Mouse (Mus musculus) embryonic facial prominence, embryonic 10.5 days (tissue): ENCODE data around the gene Ddah2. TPM values are rescaled to one million over a fixed set of nuclear protein-coding genes. Genes with fewer than 3 reads are reported as not detected.
"Not testable (repeated sequence)": the region's sequence is repeated elsewhere in the genome, so short reads cannot be mapped to it uniquely, and the experiment has no call there.

Source experiments
- DNase-seq: peaks from one replicate; pipeline ENCODE4 v3.0.0-alpha.2; 2017; ENCODE audit warnings: low spot score
- H3K27ac ChIP-seq: fragments of 300-500 bp; sonication (generic); replicated peaks from 2 replicates; pipeline ENCODE4 v1.5.1; 2016; ENCODE audit warnings: mild to moderate bottlenecking
- H3K27me3 ChIP-seq: fragments of 300-500 bp; sonication (generic); replicated peaks from 2 replicates; pipeline ENCODE4 v1.6.1; 2016; ENCODE audit warnings: low read depth, mild to moderate bottlenecking; ENCODE audit not compliant: poor library complexity, severe bottlenecking
- H3K36me3 ChIP-seq: fragments of 300-500 bp; sonication (generic); replicated peaks from 2 replicates; pipeline ENCODE4 v1.6.1; 2016; ENCODE audit warnings: mild to moderate bottlenecking, moderate library complexity
- H3K4me1 ChIP-seq: fragments of 300-500 bp; sonication (generic); 2 replicates; pipeline ENCODE4 v1.6.1; 2016
- H3K4me3 ChIP-seq: fragments of 300-500 bp; sonication (generic); 2 replicates; pipeline ENCODE4 v1.5.1; 2016; ENCODE audit warnings: mild to moderate bottlenecking, moderate library complexity
- H3K9me3 ChIP-seq: fragments of 300-500 bp; sonication (generic); 2 replicates; pipeline ENCODE4 v1.6.1; 2016; ENCODE audit warnings: mild to moderate bottlenecking
- WGBS: fragments of 180-500 bp; shearing (Covaris S2); methylation state at CpG from one replicate; pipeline ENCODE4 v1.1.7; 2016; 5-methylcytosine and 5-hydroxymethylcytosine counted together
- polyA plus RNA-seq: library from polyadenylated mRNA; unstranded; fragments of >200 nt; fragmentation: Nextera tagmentation; extraction: Ambion mirVana; gene quantifications from 2 replicates; pipeline ENCODE4 v1.2.1, GENCODE M21; 2016

Gene Ddah2
- polyA plus RNA-seq, 1 experiment from 2014 or later = 503 TPM

DNA sequence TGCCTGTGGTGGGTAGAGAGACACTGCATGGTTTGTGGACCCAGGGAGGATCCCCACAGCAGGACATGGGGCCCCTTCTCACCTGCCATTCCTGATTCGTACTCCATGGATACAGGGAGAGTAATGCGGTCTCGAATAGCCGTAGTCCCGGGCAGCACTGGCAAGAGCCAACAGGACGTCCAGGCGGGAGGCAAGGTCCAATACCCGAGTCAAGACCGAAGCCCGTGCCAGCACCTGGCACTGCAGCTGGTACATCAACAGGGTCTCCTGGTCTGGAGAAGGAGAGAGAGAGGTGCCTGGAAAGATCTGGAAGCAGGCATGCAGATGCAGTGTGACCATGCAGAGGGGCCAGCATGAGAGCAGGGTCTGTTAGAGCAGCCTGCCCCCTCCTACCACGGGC, 27.6 kb upstream of the Ddah2 start:
- 0 out of 2 replicates have a peak, but pooled peaks cover 3% of the 10 kb centered on the region for H3K27me3 ChIP-seq
- no peaks in the 10 kb centered on the region for H3K9me3 ChIP-seq
- no peak overlapping the region for H3K27ac ChIP-seq
- peaks cover 45% of the 10 kb centered on the region for H3K4me1 ChIP-seq
- no peaks in the 10 kb centered on the region for H3K36me3 ChIP-seq
- WGBS = 92% methylated on average over 11 of the region's 11 CpGs
- DNase-seq = no peak
- H3K4me3 ChIP-seq = no peak overlapping the region

- WGBS = 91% methylated on average over 7 of the region's 7 CpGs
- H3K4me1 ChIP-seq = peaks cover 39% of the 10 kb centered on the region
- no peaks in the 10 kb centered on the region for H3K9me3 ChIP-seq
- H3K4me3 ChIP-seq = no peak overlapping the region
- H3K36me3 ChIP-seq = no peaks in the 10 kb centered on the region
- H3K27me3 ChIP-seq = 0 out of 2 replicates have a peak, but pooled peaks cover 3% of the 10 kb centered on the region
- DNase-seq = no peak
- no peak overlapping the region for H3K27ac ChIP-seq
These were observed 27.0 kb upstream of the Ddah2 start for GRCm38 (mm10) chr17:35031880-35032279.

GRCm38 (mm10) chr17:35032323-35032870, 26.4 kb upstream of the Ddah2 start:
- no peak for DNase-seq
- peaks cover 34% of the 10 kb centered on the region for H3K4me1 ChIP-seq
- no peak overlapping the region for H3K27ac ChIP-seq
- H3K36me3 ChIP-seq = no peaks in the 10 kb centered on the region
- H3K27me3 ChIP-seq = 0 out of 2 replicates have a peak, but pooled peaks cover 3% of the 10 kb centered on the region
- 70% methylated on average over 8 of the region's 8 CpGs for WGBS
- no peaks in the 10 kb centered on the region for H3K9me3 ChIP-seq
- no peak overlapping the region for H3K4me3 ChIP-seq

- WGBS = 67% methylated on average over 1 of the region's 1 CpGs
- not testable (repeated sequence) for DNase-seq, H3K36me3 ChIP-seq, H3K4me3 ChIP-seq, H3K9me3 ChIP-seq, H3K27ac ChIP-seq, H3K27me3 ChIP-seq
- H3K4me1 ChIP-seq = peaks cover 22% of the 10 kb centered on the region
These were observed 25.1 kb upstream of the Ddah2 start for GRCm38 (mm10) chr17:35033703-35034102.

DNA sequence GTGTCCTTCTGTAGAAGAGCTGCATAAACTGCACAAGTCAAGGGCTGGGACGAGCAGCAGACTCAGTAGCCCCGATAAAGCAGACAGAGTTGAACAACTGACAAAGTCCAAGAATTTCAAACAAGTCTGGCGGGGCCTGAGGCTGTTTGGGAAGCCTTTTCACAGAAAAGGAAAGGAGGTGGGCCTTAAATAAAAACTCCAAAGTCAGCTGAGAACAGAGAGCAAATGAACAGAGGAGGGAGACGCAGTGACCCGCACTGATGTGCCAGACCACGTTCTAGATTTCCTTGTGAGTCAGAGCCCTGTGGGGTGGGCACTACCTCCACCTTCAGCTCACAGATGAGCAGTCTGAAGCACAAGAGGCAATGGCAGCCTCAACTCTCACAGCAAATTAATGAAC, 23.9 kb upstream of the Ddah2 start:
- Histone ChIP-seq H3K27me3 (no peaks in the 10 kb centered on the region), H3K4me1 (peaks cover 10% of the 10 kb centered on the region), H3K36me3 (no peaks in the 10 kb centered on the region), H3K9me3 (no peaks in the 10 kb centered on the region), H3K4me3 (no peak overlapping the region), H3K27ac (no peak overlapping the region)
- DNase-seq = no peak
- WGBS = 75% methylated on average over 6 of the region's 6 CpGs

- 88% methylated on average over 11 of the region's 11 CpGs for WGBS
- Histone ChIP-seq H3K9me3 (no peaks in the 10 kb centered on the region), H3K4me3 (no peak overlapping the region), H3K27me3 (no peaks in the 10 kb centered on the region), H3K27ac (no peak overlapping the region), H3K36me3 (no peaks in the 10 kb centered on the region), H3K4me1 (0 out of 2 replicates have a peak, but pooled peaks cover 2% of the 10 kb centered on the region)
- DNase-seq = no peak
These were observed 19.5 kb upstream of the Ddah2 start for GRCm38 (mm10) chr17:35039121-35039873.

DNA sequence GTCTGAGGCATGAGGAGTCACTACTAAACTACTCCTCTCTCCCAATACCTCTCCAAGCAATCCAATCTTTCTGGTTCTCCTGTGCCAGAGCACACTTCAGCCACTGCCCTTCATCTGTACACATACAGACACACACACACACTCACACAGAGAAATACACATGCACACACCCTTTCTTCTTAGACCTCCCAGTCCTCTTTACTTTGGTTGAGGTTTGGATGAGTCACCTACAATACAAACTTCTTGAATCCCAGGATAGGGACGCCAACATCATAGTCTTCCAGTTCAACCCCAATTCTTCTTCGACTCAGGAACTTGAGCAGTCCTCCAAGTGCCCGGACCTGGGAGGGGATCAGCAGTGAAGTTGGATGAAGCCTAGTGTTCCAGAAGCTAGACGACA, 15.0 kb upstream of the Ddah2 start:
- 87% methylated on average over 4 of the region's 4 CpGs for WGBS
- H3K9me3 ChIP-seq = no peaks in the 10 kb centered on the region
- peaks cover 7% of the 10 kb centered on the region; the same call in 1 of the 2 replicates for H3K27me3 ChIP-seq
- no peak overlapping the region for H3K27ac ChIP-seq
- H3K4me3 ChIP-seq = 0 out of 2 replicates have a peak overlapping the region, but pooled peaks have one; percentile 17
- peaks cover 41% of the 10 kb centered on the region for H3K4me1 ChIP-seq
- no peak for DNase-seq
- no peaks in the 10 kb centered on the region for H3K36me3 ChIP-seq

- Histone ChIP-seq H3K27me3 (peaks cover 7% of the 10 kb centered on the region; the same call in 1 of the 2 replicates), H3K27ac (peak overlapping the region; percentile 96), H3K4me3 (peak overlapping the region; percentile 74), H3K36me3 (no peaks in the 10 kb centered on the region), H3K4me1 (peaks cover 55% of the 10 kb centered on the region), H3K9me3 (no peaks in the 10 kb centered on the region)
- WGBS = 88% methylated on average over 7 of the region's 7 CpGs
- DNase-seq = no peak
These were observed 13.7 kb upstream of the Ddah2 start for GRCm38 (mm10) chr17:35044904-35045806.

DNA sequence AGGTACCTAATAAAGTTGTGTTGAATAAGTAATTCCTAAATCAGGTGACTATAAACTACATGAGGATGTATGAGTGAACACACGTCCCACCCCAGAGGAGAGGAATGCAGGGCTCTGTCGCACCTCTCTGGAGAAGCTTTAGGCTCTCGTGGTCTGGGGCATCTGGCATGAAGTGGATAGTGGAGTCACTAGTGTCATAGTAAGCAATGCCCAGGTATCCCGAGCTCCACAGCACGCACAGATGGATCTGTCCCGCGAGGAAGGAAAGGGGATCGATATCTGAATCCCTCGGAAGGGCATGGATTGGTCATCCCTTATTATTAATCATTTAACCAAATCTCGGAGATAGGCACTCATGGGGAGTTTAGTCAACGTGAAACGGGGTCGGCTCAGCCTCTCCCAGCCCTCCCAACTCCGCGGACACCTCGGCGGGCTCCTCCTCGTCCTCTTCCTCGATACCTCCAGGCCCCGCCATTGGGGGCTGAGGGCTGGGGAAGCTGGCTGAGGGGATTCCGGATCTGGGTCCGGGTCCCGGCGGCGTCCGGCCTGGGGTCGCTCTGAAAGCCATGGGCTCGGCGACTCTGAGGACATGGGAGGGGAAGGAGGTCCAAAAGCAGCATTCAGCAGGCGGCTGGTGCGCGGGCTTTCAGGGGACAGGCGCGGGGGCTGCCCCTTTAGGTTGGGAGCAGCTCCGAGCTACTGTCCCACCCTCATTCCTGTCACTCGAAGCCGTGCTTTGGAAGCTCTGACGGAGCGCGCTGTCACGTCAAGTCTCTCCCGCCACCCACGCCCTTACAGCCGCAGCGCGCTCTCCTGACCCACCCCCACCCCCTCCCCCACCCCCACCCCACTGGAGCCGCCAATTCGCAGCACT, 12.8 kb upstream of the Ddah2 start:
- Histone ChIP-seq H3K9me3 (no peaks in the 10 kb centered on the region), H3K27ac (peak overlapping the region; percentile 96), H3K4me1 (peaks cover 61% of the 10 kb centered on the region), H3K4me3 (peak overlapping the region; percentile 74), H3K27me3 (peaks cover 7% of the 10 kb centered on the region; the same call in 1 of the 2 replicates), H3K36me3 (no peaks in the 10 kb centered on the region)
- no peak for DNase-seq
- WGBS = 6% methylated on average over 48 of the region's 48 CpGs

DNA sequence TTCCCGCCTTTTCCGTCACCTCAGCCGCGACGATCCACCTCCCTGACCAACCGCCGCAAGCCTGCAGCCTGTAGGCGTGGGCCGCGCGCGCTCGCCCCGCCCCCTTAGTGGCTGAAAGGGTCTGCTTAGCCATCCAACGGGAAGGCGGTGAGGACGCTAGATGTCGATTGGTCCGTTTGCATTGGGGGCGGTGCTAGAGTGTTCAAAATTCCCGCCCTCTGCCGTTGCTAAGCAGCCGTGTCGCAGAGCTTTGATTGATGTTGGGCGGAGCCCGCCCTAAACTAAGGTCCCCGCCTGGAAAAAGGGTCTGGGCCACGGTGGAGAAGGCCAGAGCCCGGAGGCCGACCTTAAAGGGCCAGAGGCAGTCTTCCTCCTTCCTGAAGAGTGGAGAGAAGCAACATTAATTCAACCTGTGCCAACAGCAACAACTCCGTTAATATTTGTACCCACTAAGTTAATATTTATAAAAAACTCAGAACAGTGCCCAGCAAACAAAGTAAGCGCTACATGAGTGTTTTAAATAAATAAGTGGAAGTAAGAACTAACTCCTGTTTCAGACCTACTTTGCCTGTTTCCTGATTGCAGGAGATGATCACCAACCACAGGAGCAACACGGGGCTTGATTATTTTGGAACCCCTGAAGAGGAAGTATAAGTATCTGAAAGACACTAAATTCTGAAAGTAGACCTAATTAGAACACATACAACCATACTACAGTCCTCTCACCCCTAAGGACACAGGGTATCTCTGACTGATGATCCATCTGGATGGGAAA, 12.0 kb upstream of the Ddah2 start, which contains the start of gene Msh5:
Msh5 (minus strand) TSS at position 65 of the 775 bp plus-strand sequence.
- Histone ChIP-seq H3K4me3 (peak within 1 kb of the TSS; percentile 74), H3K36me3 (0 out of 2 replicates have a peak, but pooled peaks cover 1% of the 10 kb centered on the region), H3K9me3 (no peaks in the 10 kb centered on the region), H3K27me3 (peaks cover 7% of the 10 kb centered on the region; the same call in 1 of the 2 replicates), H3K27ac (peak within 1 kb of the TSS; percentile 96), H3K4me1 (peaks cover 70% of the 10 kb centered on the region)
- peak; percentile 100 for DNase-seq
- 3% methylated on average over 33 of the region's 33 CpGs for WGBS

DNA sequence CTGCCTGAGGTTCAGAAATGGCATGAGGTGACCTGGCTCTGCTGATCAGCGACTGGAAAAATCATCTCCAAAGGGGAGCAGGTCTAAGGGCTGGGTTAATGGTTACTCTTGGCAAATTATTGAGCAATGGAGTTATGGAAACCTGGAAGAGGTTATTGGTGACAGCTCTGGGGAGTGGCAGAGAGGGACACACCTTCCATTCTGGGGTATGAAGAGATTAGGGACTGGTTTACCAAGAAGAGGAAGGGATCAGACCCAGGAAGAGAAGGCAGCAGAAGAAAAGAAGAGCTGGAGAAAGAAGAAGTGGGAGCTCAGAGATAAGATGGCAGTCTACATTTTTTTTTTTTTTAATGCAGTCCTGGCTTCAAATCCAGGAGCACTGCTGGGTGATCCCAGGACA, 11.1 kb upstream of the Ddah2 start:
- Histone ChIP-seq H3K27me3 (peaks cover 7% of the 10 kb centered on the region; the same call in 1 of the 2 replicates), H3K9me3 (no peaks in the 10 kb centered on the region), H3K4me3 (peak overlapping the region; percentile 22; the same call in 1 of the 2 replicates), H3K27ac (peak overlapping the region; percentile 96), H3K36me3 (peaks cover 9% of the 10 kb centered on the region), H3K4me1 (peaks cover 78% of the 10 kb centered on the region)
- 59% methylated on average over 1 of the region's 1 CpGs for WGBS
- no peak for DNase-seq
